Mouse (Mus musculus): Measurements from ENCODE around the gene Mark3. TPM values are rescaled to one million over a fixed set of nuclear protein-coding genes. Genes with fewer than 3 reads are reported as not detected.

Mark3 gene
- total RNA-seq, 2 experiments from 2014 or later: 65.2 to 72.1 TPM

- no peak for DNase-seq
- intact Hi-C loops (cut with DNase I): no loop called here
Measured at GRCm38 (mm10) chr12:111693341-111694270, 119.3 kb downstream of the Mark3 start.

- DNase-seq: no peak
- intact Hi-C loops (cut with DNase I): no loop called here
Measured at GRCm38 (mm10) chr12:111694271-111694781, 120.0 kb downstream of the Mark3 start.

- intact Hi-C loops (cut with DNase I): no loop called here
- no peak for DNase-seq
Measured at GRCm38 (mm10) chr12:111694880-111695804, 120.8 kb downstream of the Mark3 start.

DNA sequence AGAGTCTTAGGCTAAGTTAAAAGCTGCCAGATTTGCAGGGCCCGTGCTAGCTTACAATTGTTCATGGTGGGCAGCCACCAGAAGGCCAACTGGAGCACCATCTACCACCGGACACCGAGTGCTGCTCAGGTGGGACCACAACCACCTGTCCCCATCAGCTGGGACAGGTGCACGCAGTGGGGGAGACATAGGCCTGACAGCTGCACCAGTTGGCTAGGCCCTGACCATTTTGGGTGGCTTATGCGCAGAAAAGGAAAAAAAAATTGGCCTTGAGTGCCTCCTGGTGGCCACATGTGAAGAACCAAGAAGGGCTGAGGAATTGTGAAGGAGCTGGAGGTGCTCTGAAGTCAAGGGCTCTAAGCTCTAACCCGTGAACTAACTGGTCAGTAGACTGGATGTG is 121.9 kb downstream of the Mark3 start:
- intact Hi-C loops (cut with DNase I): loop anchor here (1.0 to 2.0 kb wide), 2 partner anchors 28 to 37 kb away; no protein-coding TSS in a partner anchor
- DNase-seq: peak; percentile 79 to 85

DNA sequence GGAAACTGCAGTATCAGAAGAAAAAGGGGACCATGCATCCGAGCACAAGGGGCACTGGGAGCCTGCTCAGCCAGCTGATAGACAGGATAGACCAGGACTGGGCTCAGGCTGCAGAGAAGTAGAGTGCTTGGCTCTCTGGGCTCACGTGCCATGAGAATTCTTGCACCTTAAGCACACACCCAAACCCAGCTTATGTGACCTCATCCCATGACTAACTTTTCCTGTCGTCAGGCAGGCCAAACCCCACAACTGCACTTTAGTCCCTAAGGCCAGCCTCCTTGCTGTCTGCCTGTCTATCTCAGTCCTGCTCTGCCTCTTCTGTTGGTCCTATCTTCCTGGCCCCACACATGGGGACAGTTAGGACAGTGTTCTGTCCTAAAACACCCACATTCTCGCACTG is 123.4 kb downstream of the Mark3 start:
- no peak for DNase-seq
- intact Hi-C loops (cut with DNase I): loop anchor here (2.0 kb wide), 1 partner anchor 35 kb away; no protein-coding TSS in a partner anchor

GRCm38 (mm10) chr12:111698346-111698913 is 124.1 kb downstream of the Mark3 start:
- intact Hi-C loops (cut with DNase I): no loop called here
- no peak for DNase-seq

DNA sequence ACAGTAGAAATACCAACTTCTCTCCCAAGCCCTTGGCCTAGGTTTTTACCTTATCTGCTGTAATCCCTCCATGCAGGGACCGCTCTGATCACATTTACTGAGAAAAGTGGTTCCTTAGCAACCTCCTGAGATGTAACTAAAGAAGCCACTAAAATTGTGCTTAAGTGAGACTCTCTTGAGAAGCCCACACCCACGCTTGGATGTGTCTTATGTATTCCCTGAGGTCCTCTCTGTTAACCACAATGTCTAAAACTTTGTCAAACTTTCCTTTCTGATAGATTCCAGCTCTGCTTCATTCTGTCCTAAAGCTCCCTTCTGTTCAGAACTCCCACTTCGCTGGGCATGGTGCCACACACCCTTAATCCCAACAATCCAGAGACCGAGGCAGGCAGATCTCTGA is 125.2 kb downstream of the Mark3 start:
- intact Hi-C loops (cut with DNase I): no loop called here
- no peak for DNase-seq

DNA sequence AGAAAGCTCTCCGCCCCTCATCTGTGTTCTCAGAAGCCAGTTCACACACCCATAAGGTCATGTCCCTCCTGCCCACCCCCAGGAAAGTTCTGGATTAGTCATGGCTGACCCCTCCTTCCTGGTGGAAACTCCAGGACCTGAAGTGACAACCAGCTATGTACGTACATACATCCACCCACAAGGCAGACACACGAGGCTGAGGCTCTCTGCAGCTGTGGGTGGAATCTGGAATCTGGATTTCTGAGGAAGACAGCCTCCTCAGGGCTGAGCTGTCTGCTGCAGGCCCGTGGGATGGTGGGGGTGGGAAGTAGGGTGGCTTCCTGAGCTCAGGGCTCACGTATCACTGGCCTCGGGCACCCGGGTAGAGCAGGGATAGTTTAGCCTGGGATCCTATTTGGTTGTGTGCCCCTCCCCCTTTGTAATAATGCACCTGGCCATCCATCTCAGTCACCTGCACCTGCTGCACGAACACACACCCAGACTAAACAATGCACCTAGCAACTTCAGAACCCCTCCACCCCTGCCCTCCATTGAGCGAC is 126.7 kb downstream of the Mark3 start:
- intact Hi-C loops (cut with DNase I): no loop called here
- DNase-seq: no peak

- intact Hi-C loops (cut with DNase I): no loop called here
- DNase-seq: no peak
Measured at GRCm38 (mm10) chr12:111703301-111703700, 129.0 kb downstream of the Mark3 start.

DNA sequence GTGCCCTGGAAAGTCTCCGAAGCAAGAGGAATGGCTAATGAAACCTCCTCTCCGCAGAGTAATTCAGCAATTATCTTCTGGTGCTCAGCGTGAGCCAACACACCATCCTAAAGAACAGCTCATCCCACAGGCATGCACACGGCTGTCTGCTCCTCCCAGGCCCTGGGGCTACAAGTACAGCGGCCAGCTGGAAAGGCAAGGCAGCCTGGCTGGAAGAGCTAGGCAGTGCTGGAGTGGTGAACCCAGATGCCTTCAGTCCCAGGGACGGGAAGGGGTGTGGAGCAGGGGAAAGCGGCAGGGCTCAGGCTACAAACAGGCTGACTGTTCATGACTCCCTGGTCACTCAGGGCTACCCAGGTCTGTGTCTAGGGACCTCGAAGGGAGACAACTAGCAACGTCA is 130.3 kb downstream of the Mark3 start:
- intact Hi-C loops (cut with DNase I): no loop called here
- DNase-seq: peak; percentile 78

DNA sequence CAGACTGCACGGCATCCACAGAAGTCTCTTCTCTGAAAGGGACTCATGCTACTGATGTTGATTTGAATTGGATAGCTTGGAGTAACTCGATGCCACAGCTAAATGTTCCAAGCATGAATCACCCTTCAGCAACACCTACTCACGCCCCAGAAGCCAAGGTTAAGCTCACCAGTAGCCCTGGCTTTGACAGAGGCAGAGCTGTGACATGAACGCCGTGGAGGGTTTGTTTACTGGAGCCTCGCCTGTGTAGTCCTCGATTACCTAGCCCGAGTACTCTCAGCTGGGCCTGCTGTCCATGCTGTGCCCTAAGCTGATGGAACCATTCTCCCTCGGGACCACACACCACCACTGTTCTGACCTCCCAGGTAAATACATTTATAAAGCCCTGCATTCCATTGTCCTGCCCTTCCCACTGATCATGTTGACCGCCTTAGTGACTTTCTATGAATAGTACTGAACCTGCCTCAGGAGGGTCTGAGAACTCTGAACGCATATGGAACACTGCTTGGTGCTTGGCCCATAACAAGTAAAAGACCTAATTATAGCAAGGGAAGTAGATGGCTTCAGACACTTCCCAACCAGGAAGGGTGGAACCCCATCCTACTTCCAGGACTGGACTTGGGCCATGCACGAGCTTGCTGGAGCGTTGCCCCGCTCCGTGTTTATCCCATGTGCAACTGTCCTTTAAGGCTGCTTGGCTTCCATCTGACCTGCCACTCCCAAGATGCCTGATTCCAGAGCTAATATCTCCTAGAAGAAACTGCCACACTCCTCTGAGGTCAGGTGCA is 131.1 kb downstream of the Mark3 start:
- peak; percentile 83 to 84 for DNase-seq
- intact Hi-C loops (cut with DNase I): no loop called here

Other genes starting within 250 kb of the Mark3 start
- gene Cdc42bpb, start 196.8 kb upstream of the Mark3 start, total RNA-seq (2021): 10 to 100 TPM; 73.0 to 82.1 TPM
- gene Lbhd2, start 167.7 kb upstream of the Mark3 start, total RNA-seq (2021): not detected
- gene Exoc3l4, start 157.5 kb upstream of the Mark3 start, total RNA-seq (2021): 1 to 10 TPM; 4.1 to 5.5 TPM
- 10 to 100 TPM; 38.0 to 40.4 TPM for gene Tnfaip2, start 132.1 kb upstream of the Mark3 start, total RNA-seq (2021)
- gene Gm266, start 88.7 kb upstream of the Mark3 start, total RNA-seq (2021): 1 to 10 TPM; 1.2 to 1.7 TPM
- gene Eif5, start 36.5 kb upstream of the Mark3 start, total RNA-seq (2021): 100 to 1,000 TPM; 155 to 167 TPM
- gene Ckb, start 97.8 kb downstream of the Mark3 start, total RNA-seq (2021): 100 to 1,000 TPM in 1 of 2 experiments, 10 to 100 TPM in 1; 98.4 to 117 TPM
- 1 to 10 TPM; 3.3 to 4.7 TPM for gene Trmt61a, start 103.6 kb downstream of the Mark3 start, total RNA-seq (2021)
- 10 to 100 TPM; 22.6 to 22.7 TPM for gene Bag5, start 138.7 kb downstream of the Mark3 start, total RNA-seq (2021)
- 10 to 100 TPM; 36.9 to 37.0 TPM for gene Apopt1, start 138.7 kb downstream of the Mark3 start, total RNA-seq (2021)
- gene Klc1, start 184.3 kb downstream of the Mark3 start, total RNA-seq (2021): 100 to 1,000 TPM; 120 to 129 TPM
- 1 to 10 TPM; 2.1 to 3.1 TPM for gene Xrcc3, start 239.3 kb downstream of the Mark3 start, total RNA-seq (2021)
- gene Zfyve21, start 239.6 kb downstream of the Mark3 start, total RNA-seq (2021): 10 to 100 TPM; 55.3 to 59.7 TPM

All from heart, postnatal 14 days (tissue).